Mouse (Mus musculus) adrenal gland, adult 8-10 months (tissue): ENCODE data around the gene Heatr5b. TPM values are rescaled to one million over a fixed set of nuclear protein-coding genes. Genes with fewer than 3 reads are reported as not detected.

Experiments used
- DNase-seq: peaks from one replicate; pipeline ENCODE4 v3.0.0; 2022
- total RNA-seq, 4 experiments: library from RNA; stranded (reverse); gene quantifications; 2 replicates each; pipeline ENCODE4 v1.2.4; 2022

Heatr5b gene
- total RNA-seq, 4 experiments from 2014 or later, result 34.7 to 46.4 (median 40.2) TPM

- no peak for DNase-seq
Measured at GRCm38 (mm10) chr17:78766084-78766483, 69.1 kb downstream of the Heatr5b start.

- no peak for DNase-seq
Measured at GRCm38 (mm10) chr17:78763272-78763671, 71.9 kb downstream of the Heatr5b start.

- no peak for DNase-seq
Measured at GRCm38 (mm10) chr17:78752938-78753655, 82.1 kb downstream of the Heatr5b start.

DNA sequence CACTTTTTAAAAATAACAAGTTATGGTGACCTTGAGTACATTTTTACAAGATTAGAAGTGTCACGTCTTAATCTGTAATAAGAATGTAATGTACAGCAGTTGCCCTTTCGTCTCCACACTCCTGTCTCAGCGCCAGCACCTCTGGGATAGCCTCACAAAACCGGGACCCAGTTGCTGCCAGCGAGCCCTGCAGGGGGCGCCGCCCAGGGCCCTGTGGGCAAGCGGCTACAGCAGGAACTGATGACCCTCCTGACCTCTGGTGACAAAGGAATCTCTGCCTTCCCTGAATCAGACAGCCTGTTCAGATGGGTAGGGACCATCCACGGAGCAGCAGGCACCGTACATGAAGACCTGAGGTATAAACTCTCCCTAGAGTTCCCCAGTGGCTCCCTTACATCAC, 83.1 kb downstream of the Heatr5b start:
- DNase-seq, result no peak

DNA sequence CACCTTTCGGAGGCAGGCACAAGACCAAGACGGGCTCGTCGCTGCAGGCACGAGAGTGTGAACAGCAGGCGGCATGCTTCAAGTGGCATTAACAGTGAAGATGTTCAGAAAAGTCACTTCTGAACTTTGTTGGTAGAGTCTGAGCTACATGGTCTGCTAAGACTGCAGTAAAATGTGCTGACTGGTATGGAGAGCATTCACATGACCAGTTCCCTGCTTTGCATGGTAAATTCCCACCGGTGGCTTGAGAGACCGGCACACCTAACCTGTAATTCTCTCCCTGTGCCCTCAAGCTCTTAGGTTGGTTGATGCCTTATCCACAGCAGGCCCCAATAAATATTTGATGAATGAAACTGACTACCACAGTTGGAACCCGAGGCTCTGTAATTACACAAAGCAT, 86.7 kb downstream of the Heatr5b start:
- no peak for DNase-seq

DNA sequence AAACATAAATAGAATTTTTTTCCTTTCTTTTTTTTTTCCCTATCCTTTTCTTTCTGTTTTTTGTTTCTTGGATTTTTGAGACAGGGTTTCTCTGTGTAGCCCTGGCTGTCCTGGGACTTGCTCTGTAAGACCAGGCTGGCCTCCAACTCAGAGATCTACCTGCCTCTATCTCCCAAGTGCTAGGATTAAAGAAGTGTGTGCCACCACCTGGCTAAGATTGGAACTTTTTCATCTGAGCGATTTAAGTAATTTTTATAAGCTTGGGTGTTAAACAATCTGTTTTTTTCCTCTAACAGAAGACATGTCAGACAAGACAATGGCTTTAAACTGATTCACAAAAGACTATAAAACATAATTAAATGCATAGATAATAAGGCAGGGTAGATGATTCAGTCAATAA, 96.7 kb downstream of the Heatr5b start:
- DNase-seq, result no peak

GRCm38 (mm10) chr17:78737771-78738170, 97.4 kb downstream of the Heatr5b start:
- no peak for DNase-seq

DNA sequence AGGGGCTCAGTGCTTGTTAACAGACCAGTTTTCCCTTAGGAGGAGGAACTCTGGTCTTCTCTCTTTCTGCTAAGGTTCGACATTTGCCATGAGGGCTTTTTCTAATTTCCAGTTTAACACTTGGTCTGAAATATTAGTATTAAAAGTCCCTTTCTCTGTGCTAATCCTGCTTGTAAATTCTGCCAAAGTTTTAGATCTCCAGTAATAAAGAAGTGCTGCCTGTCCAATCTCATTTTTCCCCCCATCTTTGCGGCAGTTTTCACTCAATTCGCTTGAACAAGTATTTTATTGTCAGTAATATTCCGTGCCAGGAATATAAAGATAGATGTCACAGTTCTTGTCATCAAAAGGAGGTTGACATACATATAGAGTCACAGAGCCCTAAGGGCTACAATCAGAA, 98.1 kb downstream of the Heatr5b start, which contains the start of gene Strn:
TSS of gene Strn (minus strand) at position 101 of the 400 bp plus-strand sequence.
- no peak for DNase-seq

DNA sequence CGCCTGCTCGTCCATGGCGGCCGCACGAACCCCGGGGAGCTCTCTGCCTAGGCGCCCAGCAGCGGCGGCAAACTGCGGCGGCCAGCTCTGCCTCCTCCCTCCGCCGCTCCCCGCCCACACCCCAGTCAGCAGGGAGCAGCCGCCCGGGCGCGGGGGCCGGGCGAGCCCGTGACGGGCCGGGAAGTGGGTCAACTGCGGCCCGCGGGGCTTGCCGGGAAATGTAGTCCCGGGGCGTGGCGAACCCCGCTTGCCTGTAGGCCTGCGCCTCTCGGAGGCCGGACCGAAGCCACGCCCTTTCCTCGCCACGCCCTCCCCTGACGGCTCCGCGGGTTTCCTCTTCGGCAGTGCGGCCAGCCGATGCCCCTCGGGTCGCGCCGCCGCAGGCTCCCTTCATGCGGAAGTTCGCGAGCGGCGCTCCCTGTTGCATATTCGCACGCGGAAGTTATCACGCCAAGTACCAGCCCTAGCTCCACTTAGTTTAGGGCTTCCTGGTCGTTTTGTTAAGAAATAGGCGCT, 98.6 kb downstream of the Heatr5b start:
- peak; percentile 99 for DNase-seq

DNA sequence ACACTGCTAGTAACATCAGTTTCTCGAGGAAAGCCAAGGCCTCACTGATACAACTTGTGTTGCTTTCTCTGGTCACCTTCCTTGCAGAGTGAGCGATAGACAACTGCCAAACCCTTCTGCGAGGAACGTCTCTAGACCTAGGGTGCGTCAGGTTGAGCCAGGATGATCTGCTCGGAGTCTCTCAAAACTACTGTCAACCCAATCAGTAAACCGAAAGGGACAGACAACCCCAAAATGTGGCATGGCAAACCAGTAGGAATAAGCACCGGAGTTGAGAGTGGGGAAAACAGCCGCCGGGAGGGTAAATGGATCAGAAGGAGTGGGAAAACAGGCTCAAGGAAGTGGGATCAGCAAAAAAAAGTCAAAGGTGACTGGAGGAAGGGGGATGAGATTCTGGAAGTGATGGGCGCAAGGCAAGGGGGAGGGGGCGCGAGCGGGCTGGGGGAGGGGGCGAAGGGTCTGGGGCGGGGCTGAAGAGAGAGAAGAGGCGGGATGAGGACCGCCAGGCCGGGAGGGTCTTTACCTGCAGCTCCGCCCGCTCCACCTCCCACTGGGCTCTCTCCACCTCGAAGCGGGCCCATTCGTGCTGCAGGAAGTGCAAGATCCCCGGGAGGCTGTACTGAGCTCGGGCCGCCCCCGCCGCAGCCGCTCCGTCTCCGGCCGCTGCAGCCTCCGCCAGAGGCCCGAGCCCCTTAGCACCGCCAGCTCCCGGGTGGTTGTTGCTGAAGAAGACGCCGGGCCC, 99.3 kb downstream of the Heatr5b start:
- DNase-seq, result peak; percentile 24

DNA sequence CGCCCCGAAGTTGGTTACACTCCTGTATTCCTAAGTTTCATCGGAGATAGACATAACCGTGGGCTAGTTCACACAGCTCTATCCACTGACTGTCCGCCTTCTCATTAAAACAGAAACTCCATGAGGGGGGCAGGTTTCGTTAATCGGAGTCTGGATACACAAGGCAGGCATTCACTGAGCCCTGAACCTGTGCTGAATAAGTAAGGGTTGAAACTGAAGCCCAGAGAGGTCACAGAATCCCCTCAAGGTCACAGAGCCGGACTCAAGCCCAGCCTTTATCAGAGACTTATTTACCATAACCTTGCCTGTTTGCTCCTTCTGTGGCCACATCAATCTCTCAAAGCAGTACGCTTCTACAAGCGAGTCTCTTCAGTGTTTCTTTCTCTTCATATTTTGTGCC, 100.4 kb downstream of the Heatr5b start:
- no peak for DNase-seq

DNA sequence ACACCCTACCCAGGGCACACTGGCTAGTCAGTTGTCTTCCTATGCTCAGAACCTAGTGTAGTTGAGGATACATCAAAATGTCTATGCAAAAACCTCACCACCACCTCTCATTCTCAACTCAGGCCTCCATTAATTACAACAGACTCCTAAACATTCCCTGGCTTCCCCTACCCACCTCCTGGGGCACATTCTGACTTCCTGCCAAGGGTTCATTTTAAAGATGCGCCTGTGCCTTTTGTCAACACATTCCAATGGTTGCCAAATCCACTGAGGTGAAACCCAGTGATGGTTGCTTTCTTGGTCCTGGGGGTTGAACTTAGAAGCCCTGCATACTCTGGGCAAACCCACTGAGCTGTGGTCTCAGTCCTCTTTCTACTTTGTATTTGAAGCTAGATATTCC, 103.1 kb downstream of the Heatr5b start:
- DNase-seq, result no peak

GRCm38 (mm10) chr17:78726746-78727449, 108.3 kb downstream of the Heatr5b start:
- no peak for DNase-seq

DNA sequence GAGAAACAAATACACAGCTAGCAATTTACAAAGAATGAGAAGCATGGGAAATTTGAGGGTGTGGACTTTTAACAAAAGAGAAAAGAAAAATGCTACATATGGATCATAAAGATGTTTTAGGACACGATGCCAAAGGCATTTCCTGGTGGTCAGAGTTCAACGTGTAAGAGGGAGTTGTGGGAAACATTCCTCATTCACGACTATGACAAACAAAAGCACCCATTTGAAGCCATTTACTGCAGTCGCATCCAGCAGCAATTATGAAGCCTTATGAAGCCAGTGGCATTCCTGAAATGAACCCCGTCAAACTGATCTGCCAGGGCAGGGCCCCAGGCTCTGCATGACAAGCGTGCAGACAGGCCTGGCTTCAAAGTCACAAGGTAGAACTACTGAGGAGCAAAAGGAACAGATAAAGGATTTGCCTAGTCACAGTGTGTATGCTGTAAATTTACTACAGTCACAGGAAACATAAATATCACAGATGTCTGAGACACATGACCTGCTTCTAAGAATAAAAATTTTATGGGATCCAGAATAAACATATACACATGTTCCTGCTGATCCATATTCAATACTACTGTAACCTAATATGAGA, 110.6 kb downstream of the Heatr5b start:
- no peak for DNase-seq

- no peak for DNase-seq
Measured at GRCm38 (mm10) chr17:78721690-78722089, 113.5 kb downstream of the Heatr5b start.

- no peak for DNase-seq
Measured at GRCm38 (mm10) chr17:78719086-78719485, 116.1 kb downstream of the Heatr5b start.

- DNase-seq, result no peak
Measured at GRCm38 (mm10) chr17:78710258-78710657, 124.9 kb downstream of the Heatr5b start.

- no peak for DNase-seq
Measured at GRCm38 (mm10) chr17:78708422-78708821, 126.7 kb downstream of the Heatr5b start.

GRCm38 (mm10) chr17:78702988-78703387, 132.2 kb downstream of the Heatr5b start:
- DNase-seq, result no peak
